Mouse (Mus musculus) CH12.LX (cell line): ENCODE data around the gene Hbp1.

Experiments
- BHLHE40 ChIP-seq: IDR thresholded peaks from 2 replicates; pipeline ENCODE4 v1.6.1; 2011; ENCODE audit warnings: mild to moderate bottlenecking, low read depth, low read length, improper control_type of control experiment
- CHD2 ChIP-seq: IDR thresholded peaks from 2 replicates; pipeline ENCODE4 v1.6.1; 2011; ENCODE audit warnings: low read length, improper control_type of control experiment
- CTCF ChIP-seq, 2 experiments: IDR thresholded peaks in 1 of 2; conservative IDR thresholded peaks in 1 of 2; 2 replicates each; pipeline ENCODE4 v1.5.1; 2011 to 2012; ENCODE audit warnings: low read depth in 2 of 2, low read length in 2 of 2, improper control_type of control experiment in 1 of 2, inconsistent platforms in 1 of 2, mild to moderate bottlenecking in 1 of 2, moderate library complexity in 1 of 2
- E2F4 ChIP-seq: IDR thresholded peaks from 2 replicates; pipeline ENCODE4 v1.6.1; 2011; ENCODE audit warnings: low read depth, low read length, improper control_type of control experiment; ENCODE audit not compliant: insufficient replicate concordance
- ELF1 ChIP-seq: IDR thresholded peaks from 2 replicates; pipeline ENCODE4 v1.6.1; 2014; ENCODE audit warnings: low read depth, mild to moderate bottlenecking, inconsistent platforms, low read length, improper control_type of control experiment
- POLR2A ChIP-seq: IDR thresholded peaks from 2 replicates; pipeline ENCODE4 v1.6.1; 2011; ENCODE audit warnings: low read depth, mild to moderate bottlenecking, improper control_type of control experiment, low read length
- POLR2AphosphoS2 ChIP-seq: IDR thresholded peaks from 2 replicates; pipeline ENCODE4 v1.6.1; 2011; ENCODE audit warnings: low read depth, low read length, improper control_type of control experiment
- TCF12 ChIP-seq: IDR thresholded peaks from 2 replicates; pipeline ENCODE4 v1.6.1; 2014; ENCODE audit warnings: low read depth, mild to moderate bottlenecking, inconsistent platforms, low read length, improper control_type of control experiment
- USF1 ChIP-seq: IDR thresholded peaks from 2 replicates; pipeline ENCODE4 v1.6.1; 2014; ENCODE audit warnings: low read depth, mild to moderate bottlenecking, inconsistent platforms, low read length, improper control_type of control experiment

DNA sequence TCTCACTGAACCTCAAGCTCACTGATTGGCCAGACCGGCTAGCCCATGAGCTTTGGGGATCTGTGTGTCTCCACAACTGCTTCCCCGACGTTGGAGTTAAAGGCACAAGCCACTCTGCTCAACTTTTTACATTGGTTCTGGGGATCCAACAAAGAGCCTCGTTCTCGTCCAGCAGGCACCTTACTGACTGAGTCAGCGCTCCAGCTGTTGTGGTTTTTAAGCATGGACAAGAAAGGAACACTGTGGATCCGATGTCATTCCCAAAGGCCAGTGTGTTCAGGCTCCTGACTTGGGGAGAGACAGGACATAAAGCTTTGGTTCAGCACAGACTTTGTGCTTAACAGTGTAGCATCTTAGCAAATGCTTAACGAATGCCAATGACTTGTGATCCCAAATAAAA is 21.2 kb upstream of the Hbp1 start:
- TF ChIP-seq POLR2A (no peak), CHD2 (no peak), CTCF (conservative IDR thresholded peaks at IDR 0.05 in 1 of 2, IDR thresholded peaks at IDR 0.05 in 1 of 2; ENCODE audit: low read depth in 2 of 2, low read length in 2 of 2) (no peak), TCF12 (no peak), BHLHE40 (no peak), USF1 (no peak), POLR2AphosphoS2 (no peak), ELF1 (no peak), E2F4 (no peak)
